Mouse (Mus musculus): ENCODE results near the gene Hs3st2. TPM values are rescaled to one million over a fixed set of nuclear protein-coding genes. Genes with fewer than 3 reads are reported as not detected.

The Hs3st2 gene
- polyA plus RNA-seq, 1 experiment, result not detected

DNA sequence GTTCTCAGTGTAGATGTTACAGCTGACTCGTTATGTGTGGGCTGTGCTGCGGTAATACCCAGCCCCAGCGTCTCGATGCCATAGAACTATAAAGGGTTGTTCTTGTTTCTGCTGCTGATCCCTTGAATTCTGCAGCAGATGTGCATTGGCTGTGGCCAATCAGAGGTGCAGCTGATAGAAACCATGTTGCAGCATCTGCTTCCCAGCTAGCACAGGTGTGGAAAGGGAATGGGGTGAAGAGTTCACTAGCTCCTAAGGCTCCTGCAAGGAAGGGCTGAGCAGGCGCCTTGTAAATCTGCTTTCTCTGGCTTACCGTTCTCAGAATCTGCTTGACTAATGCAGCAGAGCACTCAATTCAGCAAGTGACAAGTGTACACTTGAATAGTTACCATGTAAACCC is 45.2 kb downstream of the Hs3st2 start:
- no peaks in the 10 kb centered on the region for H3K4me1 ChIP-seq (ENCODE audit: control insufficient read depth, insufficient read depth, insufficient read length, low read length)

DNA sequence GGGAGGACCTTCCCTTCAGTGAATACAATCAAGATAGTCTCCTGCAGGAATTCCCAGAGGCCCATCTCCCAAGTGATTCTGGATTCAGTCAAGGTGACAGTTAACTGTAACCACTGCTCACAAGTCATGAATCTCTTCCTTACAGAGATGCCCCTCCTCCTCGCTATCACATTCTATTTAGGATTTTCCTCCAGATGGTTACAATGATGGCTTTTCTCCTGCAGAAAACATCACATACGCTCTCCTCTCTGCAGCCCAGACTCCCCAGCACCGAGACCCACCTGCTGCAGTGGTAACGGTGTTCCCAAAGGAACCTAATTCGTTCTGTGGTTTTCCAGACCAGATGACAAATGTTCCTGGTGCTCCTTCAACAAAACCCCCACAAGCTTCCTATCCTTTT is 49.5 kb downstream of the Hs3st2 start:
- Histone ChIP-seq H3K27ac (replicated peaks; ENCODE audit: low read depth, low read length) (no peak overlapping the region), H3K4me3 (ENCODE audit: insufficient read depth, low read depth, low read length) (no peak overlapping the region), H3K4me1 (ENCODE audit: control insufficient read depth, insufficient read depth, insufficient read length, low read length) (no peaks in the 10 kb centered on the region)

More for the DNA sequence above, 45.2 kb downstream of the Hs3st2 start:
- Histone ChIP-seq H3K4me3 (ENCODE audit: insufficient read depth, low read depth, low read length) (no peak overlapping the region), H3K27ac (replicated peaks; ENCODE audit: low read depth, low read length) (no peak overlapping the region)

DNA sequence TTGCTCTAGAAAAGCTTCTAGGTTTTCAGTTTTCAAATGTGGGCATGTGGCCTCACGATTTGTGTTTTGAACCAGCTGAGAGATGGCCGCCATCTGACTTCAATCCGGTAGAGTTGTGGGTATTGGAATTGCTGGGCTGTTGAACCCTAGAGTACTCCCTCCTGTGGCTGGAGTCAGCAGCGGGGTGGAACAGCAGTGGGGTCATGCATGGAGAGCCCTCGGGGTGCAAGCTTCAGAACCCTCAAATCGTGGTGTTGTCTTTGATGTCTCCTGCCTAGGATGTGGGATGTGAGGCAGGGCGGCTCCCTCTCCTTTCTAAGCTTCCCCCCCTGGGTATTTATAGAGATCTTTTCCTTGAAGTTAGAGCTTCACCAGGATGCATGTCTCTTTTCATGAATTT is 52.7 kb downstream of the Hs3st2 start:
- no peaks in the 10 kb centered on the region for H3K4me1 ChIP-seq (ENCODE audit: control insufficient read depth, insufficient read depth, insufficient read length, low read length)
- no peak overlapping the region for H3K27ac ChIP-seq (replicated peaks; ENCODE audit: low read depth, low read length)
- no peak overlapping the region for H3K4me3 ChIP-seq (ENCODE audit: insufficient read depth, low read depth, low read length)

DNA sequence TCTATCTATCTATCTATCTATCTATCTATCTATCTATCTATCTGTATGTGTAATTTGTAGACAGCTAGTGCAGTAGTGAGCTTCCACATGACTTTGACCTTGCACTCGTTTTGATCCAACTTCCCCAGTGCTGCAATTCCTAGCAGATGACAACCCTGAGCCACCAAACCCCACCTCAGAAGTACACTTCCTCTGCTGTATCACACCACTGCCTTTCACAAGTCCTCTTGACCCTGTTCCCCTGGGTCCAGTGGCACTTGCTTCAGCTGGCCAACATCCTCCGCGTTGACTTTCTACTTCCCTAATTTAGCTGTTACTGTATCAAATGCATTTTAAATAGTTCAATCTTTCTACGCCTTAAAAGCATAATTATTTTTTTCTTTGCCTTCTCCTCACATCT is 54.6 kb downstream of the Hs3st2 start:
- Histone ChIP-seq H3K4me1 (ENCODE audit: control insufficient read depth, insufficient read depth, insufficient read length, low read length) (no peaks in the 10 kb centered on the region), H3K4me3 (ENCODE audit: insufficient read depth, low read depth, low read length) (no peak overlapping the region), H3K27ac (replicated peaks; ENCODE audit: low read depth, low read length) (no peak overlapping the region)

DNA sequence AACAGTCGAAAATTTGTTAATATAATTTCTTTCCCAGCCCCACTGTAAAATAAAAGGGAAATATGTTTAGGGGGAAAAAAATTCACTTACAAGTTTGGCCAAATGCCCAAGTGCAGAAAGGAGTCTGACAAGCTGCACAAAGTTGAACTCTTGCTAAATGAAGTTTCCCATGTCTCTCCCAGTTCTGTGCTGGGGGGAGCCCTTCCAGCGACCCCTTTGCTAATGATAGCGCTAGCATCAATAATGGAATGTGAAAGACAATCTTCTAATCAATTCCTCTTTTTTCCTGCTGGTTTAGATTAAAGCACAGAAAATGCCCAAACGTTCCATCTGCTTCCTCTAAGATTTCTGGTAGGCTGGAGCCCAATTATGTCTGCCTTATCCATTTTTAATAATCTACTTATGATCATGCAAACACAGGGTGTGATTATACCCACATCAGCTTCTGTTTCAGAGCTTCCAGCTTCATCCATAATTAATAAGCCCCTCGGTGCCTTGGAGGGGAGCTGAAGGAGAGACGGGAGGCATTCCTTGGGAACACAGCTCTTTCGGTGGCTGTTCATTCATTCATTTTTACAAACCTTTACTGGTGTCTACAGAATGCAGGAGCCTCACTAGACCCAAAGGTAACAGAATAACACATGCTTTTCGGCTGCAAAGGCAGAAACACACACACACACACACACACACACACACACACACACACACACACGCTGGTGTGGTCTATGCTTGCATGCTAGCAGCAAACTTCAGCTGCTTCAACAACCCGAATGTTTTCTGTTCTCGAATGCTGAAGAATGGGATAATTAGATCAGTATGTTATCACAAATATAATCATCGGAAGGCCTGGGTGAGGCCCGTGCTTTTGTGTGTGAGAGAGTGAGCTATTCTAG is 59.5 kb downstream of the Hs3st2 start:
- H3K4me1 ChIP-seq (ENCODE audit: control insufficient read depth, insufficient read depth, insufficient read length, low read length), result no peaks in the 10 kb centered on the region
- no peak overlapping the region for H3K27ac ChIP-seq (replicated peaks; ENCODE audit: low read depth, low read length)
- H3K4me3 ChIP-seq (ENCODE audit: insufficient read depth, low read depth, low read length), result no peak overlapping the region

DNA sequence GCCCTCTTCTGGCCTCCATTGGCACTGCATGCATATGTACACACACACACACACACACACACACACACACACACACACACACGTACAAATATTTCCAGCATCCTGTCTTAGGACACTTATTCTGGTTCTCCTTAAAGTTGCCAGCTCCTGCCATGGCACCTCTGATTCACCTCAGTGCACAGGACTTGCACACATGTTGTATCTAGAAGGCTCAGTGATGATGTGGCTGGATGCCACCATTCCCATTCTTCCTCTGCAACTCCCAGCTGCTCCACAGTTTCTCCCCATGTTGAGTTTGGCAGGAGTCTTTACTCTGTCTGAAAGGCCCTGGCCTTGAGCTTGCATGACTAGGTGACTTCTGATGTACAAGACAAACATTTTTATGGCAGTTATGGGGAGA is 65.1 kb downstream of the Hs3st2 start:
- Histone ChIP-seq H3K27ac (replicated peaks; ENCODE audit: low read depth, low read length) (no peak overlapping the region), H3K4me3 (ENCODE audit: insufficient read depth, low read depth, low read length) (no peak overlapping the region), H3K4me1 (ENCODE audit: control insufficient read depth, insufficient read depth, insufficient read length, low read length) (no peaks in the 10 kb centered on the region)

DNA sequence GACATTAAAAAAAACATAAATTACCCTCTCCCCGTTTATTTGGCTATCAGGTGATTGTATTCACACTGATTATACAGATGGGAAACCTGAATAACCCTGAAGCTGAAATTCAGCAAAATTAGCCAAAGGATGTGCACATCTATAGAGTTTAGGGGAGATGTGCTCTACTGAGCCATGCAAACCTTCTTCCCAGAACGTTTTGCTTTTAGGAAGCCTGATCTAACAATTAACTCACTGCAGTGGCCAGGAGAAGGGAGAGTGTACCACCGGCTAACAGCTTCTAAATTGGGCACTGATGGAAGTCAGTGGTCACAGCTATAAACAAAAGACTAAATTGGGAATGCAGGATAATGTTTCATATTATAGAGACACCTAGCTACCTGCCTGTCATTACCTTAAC is 66.4 kb downstream of the Hs3st2 start:
- no peak overlapping the region for H3K27ac ChIP-seq (replicated peaks; ENCODE audit: low read depth, low read length)
- H3K4me3 ChIP-seq (ENCODE audit: insufficient read depth, low read depth, low read length), result no peak overlapping the region
- H3K4me1 ChIP-seq (ENCODE audit: control insufficient read depth, insufficient read depth, insufficient read length, low read length), result no peaks in the 10 kb centered on the region

DNA sequence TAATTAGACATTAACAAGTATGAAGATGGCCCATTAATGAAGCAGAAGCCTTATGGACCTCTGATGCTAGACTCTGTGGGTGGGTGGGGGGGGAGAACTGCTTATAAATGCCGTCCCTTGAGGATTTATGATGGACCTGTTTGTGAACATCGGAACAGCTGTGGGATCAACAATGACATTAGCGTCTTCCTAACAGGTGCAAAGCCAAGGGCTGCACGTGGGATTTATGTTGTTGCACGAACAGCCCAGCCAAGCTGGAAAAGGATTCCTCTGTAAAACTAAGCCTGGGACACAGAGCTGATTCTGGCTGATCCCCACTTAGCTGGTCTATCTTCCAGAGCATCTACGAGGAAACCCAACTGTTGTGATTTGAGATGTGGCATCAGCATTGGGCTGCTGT is 69.0 kb downstream of the Hs3st2 start:
- Histone ChIP-seq H3K4me3 (ENCODE audit: insufficient read depth, low read depth, low read length) (no peak overlapping the region), H3K27ac (replicated peaks; ENCODE audit: low read depth, low read length) (no peak overlapping the region), H3K4me1 (ENCODE audit: control insufficient read depth, insufficient read depth, insufficient read length, low read length) (no peaks in the 10 kb centered on the region)

DNA sequence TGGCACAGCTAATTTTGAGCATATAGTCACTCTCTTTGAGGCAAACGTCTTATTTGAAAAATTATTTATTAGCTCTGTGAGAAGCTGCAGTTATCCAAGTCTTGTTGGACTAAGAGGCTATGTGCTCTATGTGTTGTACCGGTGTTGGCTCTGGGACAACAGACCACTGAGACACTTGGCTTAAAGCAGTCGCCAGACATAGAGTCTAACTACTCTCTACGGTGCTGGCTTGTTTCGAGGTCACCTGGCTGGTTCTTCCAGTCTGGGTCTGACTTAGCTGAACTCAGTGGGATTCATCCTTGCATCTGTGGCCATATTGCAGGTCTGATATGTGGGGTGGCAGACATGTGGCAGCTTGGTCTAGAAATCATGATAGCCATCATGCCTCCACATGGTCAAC is 72.8 kb downstream of the Hs3st2 start:
- no peaks in the 10 kb centered on the region for H3K4me1 ChIP-seq (ENCODE audit: control insufficient read depth, insufficient read depth, insufficient read length, low read length)
- H3K27ac ChIP-seq (replicated peaks; ENCODE audit: low read depth, low read length), result no peak overlapping the region
- H3K4me3 ChIP-seq (ENCODE audit: insufficient read depth, low read depth, low read length), result no peak overlapping the region

DNA sequence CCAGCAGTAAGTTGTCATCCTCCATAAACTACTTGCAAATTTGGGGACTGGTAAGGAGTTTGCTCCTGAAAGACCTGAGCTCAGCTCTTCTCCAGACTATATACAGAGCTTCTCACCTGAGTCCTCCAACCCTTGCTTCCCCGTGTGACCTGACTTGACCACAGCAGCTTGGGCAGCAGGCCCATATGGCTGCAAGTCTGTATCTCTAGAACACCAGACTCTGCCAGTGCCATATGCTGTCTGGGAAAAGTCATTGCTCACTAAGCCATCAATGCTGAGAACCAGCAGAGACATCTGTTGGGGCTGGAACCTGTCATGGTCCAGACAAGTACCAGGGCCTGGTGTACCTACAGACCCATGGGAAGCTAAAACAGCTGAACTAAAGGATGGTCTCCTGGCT is 73.5 kb downstream of the Hs3st2 start:
- H3K4me1 ChIP-seq (ENCODE audit: control insufficient read depth, insufficient read depth, insufficient read length, low read length), result no peaks in the 10 kb centered on the region
- no peak overlapping the region for H3K4me3 ChIP-seq (ENCODE audit: insufficient read depth, low read depth, low read length)
- H3K27ac ChIP-seq (replicated peaks; ENCODE audit: low read depth, low read length), result no peak overlapping the region

DNA sequence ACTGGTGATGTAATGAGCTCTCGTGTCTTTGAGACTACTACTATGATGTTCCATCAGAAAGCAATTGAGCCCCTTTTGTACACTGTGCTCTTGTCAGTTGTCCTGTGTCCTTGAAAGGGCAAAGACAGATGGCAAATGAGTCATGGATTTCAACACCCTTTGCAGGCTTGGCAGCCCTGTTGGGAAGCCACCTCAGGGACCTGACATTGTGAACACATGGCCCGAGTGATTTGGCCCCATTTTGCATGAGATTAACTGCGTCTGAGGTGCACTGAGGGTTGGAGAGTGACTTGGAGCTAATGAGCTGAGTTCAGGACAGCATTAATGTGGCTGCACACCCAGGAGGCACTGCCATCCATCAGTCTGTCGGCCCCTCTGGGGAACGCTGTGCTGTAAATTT is 74.7 kb downstream of the Hs3st2 start:
- no peak overlapping the region for H3K27ac ChIP-seq (replicated peaks; ENCODE audit: low read depth, low read length)
- no peak overlapping the region for H3K4me3 ChIP-seq (ENCODE audit: insufficient read depth, low read depth, low read length)
- no peaks in the 10 kb centered on the region for H3K4me1 ChIP-seq (ENCODE audit: control insufficient read depth, insufficient read depth, insufficient read length, low read length)

DNA sequence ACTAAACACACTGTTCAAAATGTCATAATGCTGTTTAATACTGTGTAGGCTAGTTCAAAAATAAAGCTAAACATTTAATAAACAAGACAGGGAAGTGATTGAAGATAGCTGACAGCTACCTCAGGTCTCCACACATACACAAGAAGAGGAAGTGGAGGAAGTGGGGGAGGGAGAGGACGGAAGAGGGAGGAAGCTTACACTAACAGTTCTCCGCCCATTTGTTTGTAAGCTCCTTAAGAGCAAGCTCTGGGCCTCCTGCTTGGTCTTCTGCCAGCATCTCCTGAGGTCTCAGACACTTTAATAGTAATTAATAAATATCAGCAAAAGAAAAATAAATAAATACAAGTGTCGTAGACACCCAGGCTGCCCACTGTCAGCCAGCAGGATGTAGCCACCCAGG is 77.8 kb downstream of the Hs3st2 start:
- Histone ChIP-seq H3K4me1 (ENCODE audit: control insufficient read depth, insufficient read depth, insufficient read length, low read length) (no peaks in the 10 kb centered on the region), H3K4me3 (ENCODE audit: insufficient read depth, low read depth, low read length) (no peak overlapping the region), H3K27ac (replicated peaks; ENCODE audit: low read depth, low read length) (no peak overlapping the region)

DNA sequence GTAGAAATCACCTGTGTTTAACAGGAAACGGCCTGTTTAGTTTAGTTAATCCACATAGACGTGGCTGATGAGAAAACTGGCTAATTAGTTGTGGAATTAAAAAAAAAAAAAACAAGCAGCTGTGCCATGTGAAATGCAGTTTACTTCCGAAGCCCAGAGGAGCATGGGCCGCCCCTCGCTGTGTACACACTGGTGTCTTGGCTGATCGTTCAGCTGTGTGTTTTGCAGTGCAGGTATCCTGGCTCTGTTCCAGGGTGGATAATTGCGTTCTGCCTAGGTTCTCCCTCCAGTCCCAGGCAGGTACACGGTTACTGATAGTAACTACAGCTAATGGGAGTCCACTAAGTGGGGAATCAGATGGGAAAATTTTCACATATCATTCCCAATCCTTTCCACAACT is 86.6 kb downstream of the Hs3st2 start:
- Histone ChIP-seq H3K4me1 (ENCODE audit: control insufficient read depth, insufficient read depth, insufficient read length, low read length) (no peaks in the 10 kb centered on the region), H3K27ac (replicated peaks; ENCODE audit: low read depth, low read length) (no peak overlapping the region), H3K4me3 (ENCODE audit: insufficient read depth, low read depth, low read length) (no peak overlapping the region)

DNA sequence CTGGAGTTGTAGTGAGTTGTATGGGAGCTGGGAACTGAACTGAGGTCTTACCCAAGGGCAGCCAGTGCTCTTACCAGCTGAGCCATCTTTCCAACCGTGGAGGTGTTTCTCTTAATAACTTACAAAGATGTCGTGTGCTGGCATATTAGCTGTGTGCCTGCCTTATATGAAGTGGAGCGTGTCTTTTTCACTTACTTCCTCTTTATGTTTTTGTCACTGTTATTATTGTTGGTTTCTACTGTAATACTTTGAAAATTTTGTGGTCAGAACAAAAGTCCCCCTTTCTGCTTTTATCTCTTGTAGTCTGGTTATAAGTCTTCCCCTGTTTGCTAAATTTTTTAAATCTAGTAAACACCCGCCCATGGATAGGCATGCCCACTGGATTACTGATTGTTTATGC is 88.4 kb downstream of the Hs3st2 start:
- Histone ChIP-seq H3K4me1 (ENCODE audit: control insufficient read depth, insufficient read depth, insufficient read length, low read length) (no peaks in the 10 kb centered on the region), H3K27ac (replicated peaks; ENCODE audit: low read depth, low read length) (no peak overlapping the region), H3K4me3 (ENCODE audit: insufficient read depth, low read depth, low read length) (no peak overlapping the region)

DNA sequence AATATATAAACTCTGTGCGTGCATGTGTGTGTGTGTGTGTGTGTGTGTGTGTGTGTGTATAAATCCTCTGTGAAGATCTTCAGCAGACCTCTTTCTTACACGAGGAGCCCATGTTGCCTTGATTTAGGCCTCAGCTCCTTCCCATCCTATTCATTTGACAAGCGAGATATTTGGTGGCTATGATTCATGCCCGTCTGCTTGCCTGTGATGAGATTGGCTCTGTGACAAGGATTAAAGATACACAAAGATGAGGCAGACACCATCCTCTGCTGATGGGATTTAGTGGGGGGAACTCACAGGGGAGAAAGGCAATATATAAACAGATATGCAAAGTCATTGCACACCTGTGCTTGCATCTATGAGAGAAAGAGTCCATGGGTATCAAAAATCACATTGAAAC is 92.9 kb downstream of the Hs3st2 start:
- H3K27ac ChIP-seq (replicated peaks; ENCODE audit: low read depth, low read length), result no peak overlapping the region
- no peaks in the 10 kb centered on the region for H3K4me1 ChIP-seq (ENCODE audit: control insufficient read depth, insufficient read depth, insufficient read length, low read length)
- no peak overlapping the region for H3K4me3 ChIP-seq (ENCODE audit: insufficient read depth, low read depth, low read length)

DNA sequence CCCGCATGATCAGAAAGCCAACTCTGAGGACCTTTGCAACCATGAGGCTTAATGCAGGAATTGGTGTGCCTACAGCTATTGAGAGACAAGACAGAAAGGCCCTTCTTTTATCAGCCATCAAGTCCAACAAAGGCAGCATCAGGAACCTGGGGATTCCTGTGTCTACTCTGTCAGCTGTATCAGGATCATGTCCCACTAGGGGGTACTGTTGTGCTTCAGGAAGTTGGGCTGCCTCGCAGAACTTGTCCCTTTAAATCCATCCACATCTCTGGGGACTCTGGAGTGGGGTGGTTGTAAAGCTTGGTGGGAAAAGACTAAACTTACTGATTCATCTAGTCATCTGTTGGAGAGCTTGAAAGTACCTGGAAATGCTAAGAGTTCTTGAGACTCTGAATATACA is 93.6 kb downstream of the Hs3st2 start:
- H3K27ac ChIP-seq (replicated peaks; ENCODE audit: low read depth, low read length), result no peak overlapping the region
- no peaks in the 10 kb centered on the region for H3K4me1 ChIP-seq (ENCODE audit: control insufficient read depth, insufficient read depth, insufficient read length, low read length)
- H3K4me3 ChIP-seq (ENCODE audit: insufficient read depth, low read depth, low read length), result no peak overlapping the region

Measured in brown adipose tissue, adult 24 weeks (tissue).